Mouse (Mus musculus): ENCODE results near the gene Adra1b.

Adra1b gene

GRCm38 (mm10) chr11:43892546-43892945 lies 8.5 kb downstream of the Adra1b start:
- DNase-seq: peak; percentile 31 to 70

- peak; percentile 12 to 59 for DNase-seq
Observed at GRCm38 (mm10) chr11:43891457-43891856, 9.6 kb downstream of the Adra1b start.

- no peak for DNase-seq
Observed at GRCm38 (mm10) chr11:43889208-43889915, 11.6 kb downstream of the Adra1b start.

- no peak for DNase-seq
Observed at GRCm38 (mm10) chr11:43888736-43889135, 12.3 kb downstream of the Adra1b start.

- DNase-seq: peak; percentile 21 to 30
Observed at GRCm38 (mm10) chr11:43887597-43887996, 13.4 kb downstream of the Adra1b start.

GRCm38 (mm10) chr11:43884521-43884920 lies 16.5 kb downstream of the Adra1b start:
- DNase-seq: no peak

GRCm38 (mm10) chr11:43883641-43884181 lies 17.3 kb downstream of the Adra1b start:
- DNase-seq: no peak

- DNase-seq: no peak
Observed at GRCm38 (mm10) chr11:43877211-43877610, 23.8 kb downstream of the Adra1b start.

GRCm38 (mm10) chr11:43867721-43868281 lies 33.2 kb downstream of the Adra1b start:
- no peak for DNase-seq

- DNase-seq: no peak
Observed at GRCm38 (mm10) chr11:43865298-43866165, 35.5 kb downstream of the Adra1b start.

- no peak for DNase-seq
Observed at GRCm38 (mm10) chr11:43853046-43853445, 48.0 kb downstream of the Adra1b start.

GRCm38 (mm10) chr11:43848056-43848455 lies 53.0 kb downstream of the Adra1b start:
- DNase-seq: no peak

- no peak for DNase-seq
Observed at GRCm38 (mm10) chr11:43841596-43841995, 59.4 kb downstream of the Adra1b start.

- no peak for DNase-seq
Observed at GRCm38 (mm10) chr11:43840491-43840890, 60.5 kb downstream of the Adra1b start.

- DNase-seq: peak; percentile 84 to 88
Observed at GRCm38 (mm10) chr11:43835880-43836740, 64.9 kb downstream of the Adra1b start.

- no peak for DNase-seq
Observed at GRCm38 (mm10) chr11:43835456-43835855, 65.6 kb downstream of the Adra1b start.

GRCm38 (mm10) chr11:43834531-43834930 lies 66.5 kb downstream of the Adra1b start:
- no peak for DNase-seq

- DNase-seq: peak; percentile 13 to 68
Observed at GRCm38 (mm10) chr11:43831530-43831929, 69.5 kb downstream of the Adra1b start.

- DNase-seq: no peak
Observed at GRCm38 (mm10) chr11:43826769-43827168, 74.2 kb downstream of the Adra1b start.

- DNase-seq: no peak
Observed at GRCm38 (mm10) chr11:43823349-43823748, 77.7 kb downstream of the Adra1b start.

- DNase-seq: no peak
Observed at GRCm38 (mm10) chr11:43820552-43821460, 80.2 kb downstream of the Adra1b start.
